Mouse (Mus musculus) midbrain, embryonic 11.5 days (tissue): Measurements from ENCODE around the gene Creb1. TPM values are rescaled to one million over a fixed set of nuclear protein-coding genes. Genes with fewer than 3 reads are reported as not detected.
A peak's percentile ranks its signal among the peaks of the same experiment; 100 is the strongest.
"Not testable (repeated sequence)": the region's sequence is repeated elsewhere in the genome, so short reads cannot be mapped to it uniquely, and the experiment has no call there.

ENCODE experiments used
- ATAC-seq: fragments of 200-750 bp; cut with Nextera tagmentation; 2 replicates; pipeline ENCODE4 v1.8.0; 2017; ENCODE audit warnings: moderate TSS enrichment, moderate library complexity; ENCODE audit not compliant: low FRiP score
- DNase-seq: peaks from one replicate; pipeline ENCODE4 v3.0.0; 2015; ENCODE audit warnings: low spot score; ENCODE audit errors: missing footprints
- H3K27ac ChIP-seq: fragments of 300-500 bp; sonication (generic); 2 replicates; pipeline ENCODE4 v1.5.1; 2014; ENCODE audit warnings: low read depth, low read length
- H3K27me3 ChIP-seq: fragments of 300-500 bp; sonication (generic); 2 replicates; pipeline ENCODE4 v1.6.1; 2014; ENCODE audit warnings: mild to moderate bottlenecking, low read length, moderate library complexity, mixed read lengths; ENCODE audit not compliant: control insufficient read depth, insufficient read depth
- H3K36me3 ChIP-seq: fragments of 300-500 bp; sonication (generic); 2 replicates; pipeline ENCODE4 v1.6.1; 2014; ENCODE audit warnings: mild to moderate bottlenecking, low read length, moderate library complexity, mixed read lengths; ENCODE audit not compliant: control insufficient read depth, insufficient read depth
- H3K4me1 ChIP-seq: fragments of 300-500 bp; sonication (generic); 2 replicates; pipeline ENCODE4 v1.6.1; 2014; ENCODE audit warnings: low read length; ENCODE audit not compliant: control insufficient read depth, insufficient read depth
- H3K4me2 ChIP-seq: fragments of 300-500 bp; sonication (generic); 2 replicates; pipeline ENCODE4 v1.6.1; 2014; ENCODE audit warnings: mild to moderate bottlenecking, moderate library complexity
- H3K4me3 ChIP-seq: fragments of 300-500 bp; sonication (generic); 2 replicates; pipeline ENCODE4 v1.5.1; 2014; ENCODE audit warnings: low read depth, low read length
- H3K9ac ChIP-seq: fragments of 300-500 bp; sonication (generic); 2 replicates; pipeline ENCODE4 v1.6.1; 2014; ENCODE audit warnings: low read length
- H3K9me3 ChIP-seq: fragments of 300-500 bp; sonication (generic); 2 replicates; pipeline ENCODE4 v1.6.1; 2016; ENCODE audit warnings: low read length; ENCODE audit not compliant: control insufficient read depth
- WGBS: fragments of 180-500 bp; shearing (Covaris S2); extraction: QIAGEN DNeasy Blood & Tissue Kit; methylation state at CpG from one replicate; pipeline ENCODE4 v1.1.7; 2014; 5-methylcytosine and 5-hydroxymethylcytosine counted together
- polyA plus RNA-seq: library from polyadenylated mRNA; unstranded; fragments of >200 nt; fragmentation: Nextera tagmentation; extraction: Ambion mirVana; gene quantifications from 2 replicates; pipeline ENCODE4 v1.2.1, GENCODE M21; 2014

The Creb1 gene
- polyA plus RNA-seq, 1 experiment from 2014 or later = 59.7 TPM

DNA sequence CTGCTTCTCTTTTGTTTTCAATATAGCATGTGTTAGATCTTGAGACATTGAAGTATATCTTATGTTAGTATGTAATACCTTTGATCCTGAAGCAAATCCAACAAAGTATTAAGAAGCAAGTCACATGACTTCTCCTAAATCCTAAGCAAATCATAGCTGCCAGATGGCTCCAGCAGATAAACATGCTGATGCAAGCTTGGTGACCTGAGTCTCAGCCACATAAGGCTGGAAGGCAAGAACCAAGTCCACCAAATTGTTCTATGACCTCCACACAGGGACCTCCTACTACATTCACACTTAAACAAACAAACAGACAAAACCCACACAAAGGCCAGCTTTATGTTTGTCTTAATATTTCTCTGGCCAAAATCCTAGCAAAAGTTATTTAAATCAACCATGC lies 35.8 kb downstream of the Creb1 start:
- DNase-seq = peak; percentile 69
- Histone ChIP-seq H3K27ac (no peak overlapping the region), H3K4me3 (no peak overlapping the region), H3K4me2 (no peak overlapping the region), H3K9me3 (no peaks in the 10 kb centered on the region), H3K27me3 (no peaks in the 10 kb centered on the region), H3K9ac (no peak overlapping the region), H3K4me1 (no peaks in the 10 kb centered on the region), H3K36me3 (no peaks in the 10 kb centered on the region)
- no peak for ATAC-seq

- Histone ChIP-seq H3K36me3 (peaks cover 5% of the 10 kb centered on the region; the same call in 1 of the 2 replicates), H3K27ac (no peak overlapping the region), H3K4me2 (no peak overlapping the region), H3K9me3 (no peaks in the 10 kb centered on the region), H3K4me3 (no peak overlapping the region), H3K4me1 (no peaks in the 10 kb centered on the region), H3K27me3 (no peaks in the 10 kb centered on the region), H3K9ac (no peak overlapping the region)
- WGBS = 91% methylated on average over 7 of the region's 7 CpGs
- ATAC-seq (no peak), DNase-seq (peak; percentile 37)
These were observed 43.6 kb downstream of the Creb1 start for GRCm38 (mm10) chr1:64576022-64576421.

GRCm38 (mm10) chr1:64576732-64577131 lies 44.3 kb downstream of the Creb1 start:
- ATAC-seq = no peak
- no peaks in the 10 kb centered on the region for H3K4me1 ChIP-seq
- no peak overlapping the region for H3K27ac ChIP-seq
- H3K27me3 ChIP-seq = no peaks in the 10 kb centered on the region
- no peak overlapping the region for H3K4me3 ChIP-seq
- peak; percentile 77 for DNase-seq
- no peak overlapping the region for H3K9ac ChIP-seq
- H3K4me2 ChIP-seq = no peak overlapping the region
- H3K9me3 ChIP-seq = no peaks in the 10 kb centered on the region
- H3K36me3 ChIP-seq = peaks cover 5% of the 10 kb centered on the region
- 65% methylated on average over 2 of the region's 2 CpGs for WGBS

- not testable (repeated sequence) for H3K9me3 ChIP-seq, ATAC-seq, H3K4me1 ChIP-seq, H3K9ac ChIP-seq, H3K27ac ChIP-seq, H3K36me3 ChIP-seq, H3K27me3 ChIP-seq, H3K4me2 ChIP-seq, H3K4me3 ChIP-seq
- 62% methylated on average over 9 of the region's 9 CpGs for WGBS
- peak; percentile 56 for DNase-seq
These were observed 45.5 kb downstream of the Creb1 start for GRCm38 (mm10) chr1:64577911-64578310.

DNA sequence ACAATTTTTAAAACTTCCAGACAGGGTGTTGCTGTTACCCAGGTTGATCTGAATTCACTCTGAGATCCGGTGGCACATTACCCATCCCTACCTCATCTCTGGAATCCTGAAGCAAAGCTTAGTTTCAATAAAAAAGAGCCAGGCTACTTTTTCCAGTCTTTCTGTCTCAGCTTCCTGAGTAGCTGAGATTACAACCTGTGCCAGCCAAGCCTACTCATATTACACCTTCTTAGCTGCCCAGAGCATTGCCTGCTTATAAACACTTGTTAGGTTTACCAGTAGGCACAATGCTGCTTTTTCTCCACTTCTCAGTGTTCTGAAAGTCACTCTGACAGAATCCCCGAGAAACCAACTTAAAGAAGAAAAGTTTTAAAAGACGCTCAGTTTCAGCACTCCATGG lies 46.4 kb downstream of the Creb1 start:
- Histone ChIP-seq H3K36me3 (peaks cover 9% of the 10 kb centered on the region), H3K27ac (no peak overlapping the region), H3K4me3 (no peak overlapping the region), H3K9ac (no peak overlapping the region), H3K27me3 (no peaks in the 10 kb centered on the region), H3K4me1 (no peaks in the 10 kb centered on the region), H3K4me2 (no peak overlapping the region), H3K9me3 (no peaks in the 10 kb centered on the region)
- WGBS = 87% methylated on average over 3 of the region's 3 CpGs
- DNase-seq (peak; percentile 73), ATAC-seq (no peak)

DNA sequence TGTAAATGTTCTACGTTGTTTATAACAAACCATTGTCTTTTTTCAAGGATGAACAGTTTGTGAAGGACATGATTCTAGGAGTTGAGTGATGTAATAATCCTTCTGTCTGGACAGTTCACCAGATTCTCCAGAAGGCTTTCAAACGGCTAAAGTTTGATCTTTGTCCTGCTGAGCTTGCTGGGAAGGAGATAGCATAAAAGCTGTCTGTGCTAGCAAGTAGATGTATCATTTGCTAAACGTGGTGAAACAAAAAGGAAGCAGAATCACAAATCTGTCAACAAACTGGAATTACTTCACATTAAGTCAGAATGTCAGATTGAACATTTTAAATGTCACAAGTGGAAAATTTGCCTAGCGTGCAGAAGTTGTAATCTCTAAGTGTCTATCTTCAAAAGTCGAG lies 66.5 kb downstream of the Creb1 start:
- no peak overlapping the region for H3K4me3 ChIP-seq
- H3K27me3 ChIP-seq = no peaks in the 10 kb centered on the region
- H3K36me3 ChIP-seq = peaks cover 2% of the 10 kb centered on the region; the same call in 1 of the 2 replicates
- WGBS = 77% methylated on average over 5 of the region's 5 CpGs
- H3K4me1 ChIP-seq = no peaks in the 10 kb centered on the region
- no peak overlapping the region for H3K9ac ChIP-seq
- H3K27ac ChIP-seq = no peak overlapping the region
- H3K4me2 ChIP-seq = no peak overlapping the region
- ATAC-seq (no peak), DNase-seq (peak; percentile 69)
- no peaks in the 10 kb centered on the region for H3K9me3 ChIP-seq

DNA sequence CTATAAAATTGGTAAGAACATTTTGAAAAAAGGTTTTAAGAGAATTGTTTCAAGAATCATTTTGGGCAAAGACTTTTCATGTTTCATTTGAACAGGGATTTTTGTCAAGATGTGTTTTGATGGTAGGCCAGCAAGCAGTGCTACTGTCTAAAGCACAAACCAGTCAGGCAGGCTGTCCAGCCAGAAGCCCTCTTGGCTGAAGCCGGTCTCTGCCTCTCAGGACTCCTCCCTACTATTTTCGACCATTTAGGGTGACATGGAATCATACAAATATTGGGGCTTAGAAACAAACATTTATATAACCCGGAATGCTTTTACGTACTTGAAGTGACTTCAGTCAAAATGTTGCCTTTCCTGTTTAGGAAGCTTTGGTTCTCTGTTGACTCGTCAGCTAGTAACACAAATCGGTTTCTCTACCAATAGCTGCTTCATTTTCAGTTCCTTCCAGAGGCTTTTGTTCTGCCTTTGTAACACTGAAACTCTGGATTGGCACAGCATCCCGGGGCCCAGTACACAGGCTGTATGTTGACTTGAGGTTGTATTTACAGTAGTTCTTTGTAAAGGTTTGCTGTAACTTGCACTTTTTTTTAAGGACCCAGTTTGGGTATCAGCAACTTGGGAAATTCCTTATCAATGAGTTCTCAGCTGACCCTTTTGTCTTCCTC lies 68.1 kb downstream of the Creb1 start:
- H3K36me3 ChIP-seq = peaks cover 2% of the 10 kb centered on the region; the same call in 1 of the 2 replicates
- WGBS = 90% methylated on average over 7 of the region's 7 CpGs

GRCm38 (mm10) chr1:64601242-64601842 lies 68.9 kb downstream of the Creb1 start:
- Histone ChIP-seq H3K4me1 (no peaks in the 10 kb centered on the region), H3K36me3 (peaks cover 2% of the 10 kb centered on the region; the same call in 1 of the 2 replicates), H3K9me3 (no peaks in the 10 kb centered on the region), H3K27me3 (no peaks in the 10 kb centered on the region), H3K9ac (no peak overlapping the region), H3K4me2 (no peak overlapping the region), H3K4me3 (no peak overlapping the region), H3K27ac (no peak overlapping the region)
- ATAC-seq = no peak
- DNase-seq = peak; percentile 69
- 93% methylated on average over 6 of the region's 6 CpGs for WGBS

More for the DNA sequence above, 68.1 kb downstream of the Creb1 start:
- Histone ChIP-seq H3K4me1 (no peaks in the 10 kb centered on the region), H3K27me3 (no peaks in the 10 kb centered on the region), H3K4me3 (no peak overlapping the region), H3K27ac (no peak overlapping the region), H3K4me2 (no peak overlapping the region), H3K9me3 (no peaks in the 10 kb centered on the region), H3K9ac (no peak overlapping the region)
- DNase-seq (peak; percentile 78), ATAC-seq (no peak)

DNA sequence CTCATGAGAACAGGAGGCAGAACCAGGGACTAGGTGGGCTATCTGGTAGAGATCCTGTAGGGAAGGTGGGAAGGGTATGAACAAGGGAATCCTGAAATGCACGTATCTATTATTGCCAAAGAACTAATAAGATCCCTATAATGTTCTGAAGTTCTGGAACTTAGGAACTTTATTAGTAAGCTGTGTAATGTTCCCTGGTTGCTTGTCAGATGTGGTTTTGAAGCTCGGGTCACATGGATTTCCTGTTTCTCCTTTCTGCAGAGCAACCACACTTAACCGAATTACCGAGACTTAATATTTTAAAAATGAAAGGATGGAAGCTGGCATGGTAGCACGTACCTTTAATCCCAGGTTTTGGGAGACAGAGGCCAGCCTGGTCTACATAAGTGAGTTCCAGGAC lies 70.9 kb downstream of the Creb1 start:
- ATAC-seq (no peak), DNase-seq (peak; percentile 74)
- Histone ChIP-seq H3K27me3 (no peaks in the 10 kb centered on the region), H3K9me3 (no peaks in the 10 kb centered on the region), H3K27ac (no peak overlapping the region), H3K4me2 (no peak overlapping the region), H3K36me3 (peaks cover 2% of the 10 kb centered on the region; the same call in 1 of the 2 replicates), H3K4me3 (no peak overlapping the region), H3K4me1 (no peaks in the 10 kb centered on the region), H3K9ac (no peak overlapping the region)
- WGBS = 93% methylated on average over 5 of the region's 5 CpGs
